Mouse (Mus musculus) neural tube, embryonic 13.5 days (tissue): ENCODE data around the gene Cd86. TPM values are rescaled to one million over a fixed set of nuclear protein-coding genes. Genes with fewer than 3 reads are reported as not detected.
A peak's percentile ranks its signal among the peaks of the same experiment; 100 is the strongest.

Experiments used
- ATAC-seq: fragments of 200-750 bp; cut with Nextera tagmentation; 2 replicates; pipeline ENCODE4 v1.8.0; 2017; ENCODE audit warnings: low read depth, mild to moderate bottlenecking, moderate TSS enrichment, moderate library complexity
- H3K27ac ChIP-seq: fragments of 300-500 bp; sonication (generic); replicated peaks from 2 replicates; pipeline ENCODE4 v1.5.1; 2015; ENCODE audit warnings: moderate library complexity, mild to moderate bottlenecking, inconsistent platforms
- H3K27me3 ChIP-seq: fragments of 300-500 bp; sonication (generic); 2 replicates; pipeline ENCODE4 v1.6.1; 2015; ENCODE audit warnings: mild to moderate bottlenecking, inconsistent platforms
- H3K36me3 ChIP-seq: fragments of 300-500 bp; sonication (generic); 2 replicates; pipeline ENCODE4 v1.6.1; 2015; ENCODE audit warnings: mild to moderate bottlenecking, inconsistent platforms
- H3K4me1 ChIP-seq: fragments of 300-500 bp; sonication (generic); replicated peaks from 2 replicates; pipeline ENCODE4 v1.6.1; 2015; ENCODE audit warnings: inconsistent platforms
- H3K4me2 ChIP-seq: fragments of 300-500 bp; sonication (generic); 2 replicates; pipeline ENCODE4 v1.6.1; 2015; ENCODE audit warnings: inconsistent platforms, mild to moderate bottlenecking, moderate library complexity
- H3K4me3 ChIP-seq: fragments of 300-500 bp; sonication (generic); 2 replicates; pipeline ENCODE4 v1.5.1; 2015; ENCODE audit warnings: mild to moderate bottlenecking, inconsistent platforms
- H3K9ac ChIP-seq: fragments of 300-500 bp; sonication (generic); 2 replicates; pipeline ENCODE4 v1.6.1; 2015; ENCODE audit warnings: moderate library complexity, mild to moderate bottlenecking, inconsistent platforms
- H3K9me3 ChIP-seq: fragments of 300-500 bp; sonication (generic); 2 replicates; pipeline ENCODE4 v1.6.1; 2016; ENCODE audit warnings: inconsistent platforms
- WGBS: fragments of 180-500 bp; shearing (Covaris S2); methylation state at CpG from one replicate; pipeline ENCODE4 v1.1.7; 2015; 5-methylcytosine and 5-hydroxymethylcytosine counted together
- polyA plus RNA-seq: library from polyadenylated mRNA; unstranded; fragments of >200 nt; fragmentation: Nextera tagmentation; extraction: Ambion mirVana; gene quantifications from 2 replicates; pipeline ENCODE4 v1.2.1, GENCODE M21; 2015

The Cd86 gene
- polyA plus RNA-seq, result 1.6 and 1.9 TPM in 2 replicates

- no peak for ATAC-seq
- WGBS, result 76% methylated on average over 13 of the region's 13 CpGs
- no peaks in the 10 kb centered on the region for H3K9me3 ChIP-seq
Measured at GRCm38 (mm10) chr16:36665782-36666181, at the start of gene Cd86. Cd86 (minus strand) TSS chr16:36666081.

GRCm38 (mm10) chr16:36711760-36712159 is 45.9 kb upstream of the Cd86 start:
- WGBS, result 93% methylated on average over 12 of the region's 12 CpGs
- no peaks in the 10 kb centered on the region for H3K4me1 ChIP-seq
- no peaks in the 10 kb centered on the region for H3K27me3 ChIP-seq
- H3K9ac ChIP-seq, result no peak overlapping the region
- H3K36me3 ChIP-seq, result no peaks in the 10 kb centered on the region
- no peak overlapping the region for H3K27ac ChIP-seq
- H3K4me3 ChIP-seq, result no peak overlapping the region
- no peak overlapping the region for H3K4me2 ChIP-seq
- ATAC-seq, result no peak
- no peaks in the 10 kb centered on the region for H3K9me3 ChIP-seq

More at GRCm38 (mm10) chr16:36665782-36666181, at the start of gene Cd86:
- Histone ChIP-seq H3K4me2 (no peak within 1 kb of the TSS), H3K27me3 (no peaks in the 10 kb centered on the region), H3K9ac (no peak within 1 kb of the TSS), H3K4me1 (no peaks in the 10 kb centered on the region), H3K27ac (no peak within 1 kb of the TSS), H3K4me3 (no peak within 1 kb of the TSS), H3K36me3 (no peaks in the 10 kb centered on the region)

- Histone ChIP-seq H3K4me3 (no peak overlapping the region), H3K36me3 (no peaks in the 10 kb centered on the region), H3K4me2 (no peak overlapping the region), H3K4me1 (no peaks in the 10 kb centered on the region), H3K27ac (no peak overlapping the region), H3K9ac (no peak overlapping the region), H3K27me3 (no peaks in the 10 kb centered on the region), H3K9me3 (no peaks in the 10 kb centered on the region)
- 89% methylated on average over 2 of the region's 2 CpGs for WGBS
- ATAC-seq, result no peak
Measured at GRCm38 (mm10) chr16:36710794-36711193, 44.9 kb upstream of the Cd86 start.

- WGBS, result 97% methylated on average over 17 of the region's 17 CpGs
- no peaks in the 10 kb centered on the region for H3K4me1 ChIP-seq
- H3K9ac ChIP-seq, result no peak overlapping the region
- ATAC-seq, result no peak
- no peaks in the 10 kb centered on the region for H3K9me3 ChIP-seq
- H3K36me3 ChIP-seq, result no peaks in the 10 kb centered on the region
- H3K27me3 ChIP-seq, result no peaks in the 10 kb centered on the region
- no peak overlapping the region for H3K27ac ChIP-seq
- no peak overlapping the region for H3K4me2 ChIP-seq
- no peak overlapping the region for H3K4me3 ChIP-seq
Measured at GRCm38 (mm10) chr16:36709405-36709804, 43.5 kb upstream of the Cd86 start.

- H3K27ac ChIP-seq, result no peak overlapping the region
- no peak for ATAC-seq
- no peak overlapping the region for H3K9ac ChIP-seq
- WGBS, result 88% methylated on average over 7 of the region's 7 CpGs
- no peak overlapping the region for H3K4me2 ChIP-seq
- H3K4me1 ChIP-seq, result no peaks in the 10 kb centered on the region
- H3K9me3 ChIP-seq, result no peaks in the 10 kb centered on the region
- H3K36me3 ChIP-seq, result no peaks in the 10 kb centered on the region
- H3K27me3 ChIP-seq, result no peaks in the 10 kb centered on the region
- no peak overlapping the region for H3K4me3 ChIP-seq
Measured at GRCm38 (mm10) chr16:36708751-36709150, 42.9 kb upstream of the Cd86 start.

GRCm38 (mm10) chr16:36707702-36708423 is 42.0 kb upstream of the Cd86 start:
- Histone ChIP-seq H3K27ac (no peak overlapping the region), H3K9me3 (no peaks in the 10 kb centered on the region), H3K4me3 (no peak overlapping the region), H3K36me3 (no peaks in the 10 kb centered on the region), H3K27me3 (no peaks in the 10 kb centered on the region), H3K4me1 (no peaks in the 10 kb centered on the region), H3K4me2 (no peak overlapping the region), H3K9ac (no peak overlapping the region)
- ATAC-seq, result no peak
- WGBS, result 68% methylated on average over 6 of the region's 6 CpGs

- H3K9ac ChIP-seq, result no peak overlapping the region
- H3K9me3 ChIP-seq, result no peaks in the 10 kb centered on the region
- H3K27ac ChIP-seq, result no peak overlapping the region
- peaks cover 5% of the 10 kb centered on the region; the same call in 1 of the 2 replicates for H3K27me3 ChIP-seq
- WGBS, result 90% methylated on average over 2 of the region's 2 CpGs
- no peaks in the 10 kb centered on the region for H3K4me1 ChIP-seq
- no peaks in the 10 kb centered on the region for H3K36me3 ChIP-seq
- ATAC-seq, result no peak
- no peak overlapping the region for H3K4me2 ChIP-seq
- no peak overlapping the region for H3K4me3 ChIP-seq
Measured at GRCm38 (mm10) chr16:36700484-36700883, 34.6 kb upstream of the Cd86 start.

GRCm38 (mm10) chr16:36697331-36697730 is 31.4 kb upstream of the Cd86 start:
- H3K27ac ChIP-seq, result no peak overlapping the region
- 86% methylated on average over 8 of the region's 8 CpGs for WGBS
- H3K27me3 ChIP-seq, result peaks cover 36% of the 10 kb centered on the region
- no peak overlapping the region for H3K9ac ChIP-seq
- no peak overlapping the region for H3K4me3 ChIP-seq
- H3K4me2 ChIP-seq, result no peak overlapping the region
- no peaks in the 10 kb centered on the region for H3K36me3 ChIP-seq
- ATAC-seq, result no peak
- no peaks in the 10 kb centered on the region for H3K9me3 ChIP-seq
- peaks cover 8% of the 10 kb centered on the region for H3K4me1 ChIP-seq

- Histone ChIP-seq H3K27me3 (peaks cover 37% of the 10 kb centered on the region), H3K9me3 (no peaks in the 10 kb centered on the region), H3K4me1 (peaks cover 8% of the 10 kb centered on the region), H3K9ac (no peak overlapping the region), H3K4me2 (no peak overlapping the region), H3K36me3 (no peaks in the 10 kb centered on the region), H3K4me3 (no peak overlapping the region), H3K27ac (no peak overlapping the region)
- no peak for ATAC-seq
- WGBS, result 58% methylated on average over 9 of the region's 9 CpGs
Measured at GRCm38 (mm10) chr16:36694798-36695290, 29.0 kb upstream of the Cd86 start.

GRCm38 (mm10) chr16:36693818-36694413 is 28.0 kb upstream of the Cd86 start, which contains the start of gene Ildr1:
Ildr1 (plus strand) TSS chr16:36693978.
- peak; percentile 47; the same call in 1 of the 2 replicates for ATAC-seq
- no peaks in the 10 kb centered on the region for H3K9me3 ChIP-seq
- peaks cover 8% of the 10 kb centered on the region for H3K4me1 ChIP-seq
- H3K36me3 ChIP-seq, result no peaks in the 10 kb centered on the region
- H3K9ac ChIP-seq, result peak within 1 kb of the TSS; percentile 64
- H3K4me3 ChIP-seq, result peak within 1 kb of the TSS; percentile 44
- WGBS, result 2% methylated on average over 40 of the region's 40 CpGs
- H3K4me2 ChIP-seq, result peak within 1 kb of the TSS; percentile 74
- no peak within 1 kb of the TSS for H3K27ac ChIP-seq
- H3K27me3 ChIP-seq, result peaks cover 37% of the 10 kb centered on the region

- ATAC-seq, result no peak
- WGBS, result 67% methylated on average over 3 of the region's 3 CpGs
Measured at GRCm38 (mm10) chr16:36691484-36691883, 25.6 kb upstream of the Cd86 start.

GRCm38 (mm10) chr16:36688076-36688475 is 22.2 kb upstream of the Cd86 start:
- Histone ChIP-seq H3K27me3 (peaks cover 8% of the 10 kb centered on the region), H3K9me3 (no peaks in the 10 kb centered on the region), H3K9ac (no peak overlapping the region), H3K4me3 (no peak overlapping the region), H3K27ac (no peak overlapping the region), H3K4me1 (no peaks in the 10 kb centered on the region), H3K36me3 (no peaks in the 10 kb centered on the region), H3K4me2 (no peak overlapping the region)
- 91% methylated on average over 2 of the region's 2 CpGs for WGBS
- no peak for ATAC-seq

More at GRCm38 (mm10) chr16:36691484-36691883, 25.6 kb upstream of the Cd86 start:
- Histone ChIP-seq H3K9me3 (no peaks in the 10 kb centered on the region), H3K4me3 (no peak overlapping the region), H3K27ac (no peak overlapping the region), H3K4me2 (no peak overlapping the region), H3K9ac (no peak overlapping the region), H3K27me3 (peaks cover 37% of the 10 kb centered on the region), H3K4me1 (peaks cover 8% of the 10 kb centered on the region), H3K36me3 (no peaks in the 10 kb centered on the region)
